Mouse (Mus musculus) brain, embryonic 14.5 days (tissue): ENCODE results near the gene Calr4.

Source experiments
- CTCF ChIP-seq: fragments of 200-500 bp; IDR thresholded peaks from 2 replicates; pipeline ENCODE4 v1.5.1; 2012; ENCODE audit warnings: inconsistent platforms, mild to moderate bottlenecking, moderate library complexity, borderline replicate concordance; ENCODE audit not compliant: insufficient read depth, insufficient read length; ENCODE audit errors: extremely low read depth
- POLR2A ChIP-seq: fragments of 200-500 bp; IDR thresholded peaks from 2 replicates; pipeline ENCODE4 v1.6.1; 2012; ENCODE audit warnings: mild to moderate bottlenecking, inconsistent platforms, borderline replicate concordance; ENCODE audit not compliant: poor library complexity, insufficient read depth, insufficient read length, severe bottlenecking; ENCODE audit errors: extremely low read depth

GRCm38 (mm10) chr4:109271803-109272202 is 37.5 kb downstream of the Calr4 start:
- TF ChIP-seq CTCF (no peak), POLR2A (no peak)
